Mouse (Mus musculus) erythroblast, embryonic 14.5 days (primary cell): ENCODE results near the gene Polr2l. TPM values are rescaled to one million over a fixed set of nuclear protein-coding genes. Genes with fewer than 3 reads are reported as not detected.

Experiments
- H3K27me3 ChIP-seq: 2 replicates; pipeline ENCODE4 v1.6.1; 2012; ENCODE audit warnings: inconsistent platforms; ENCODE audit not compliant: control insufficient read depth
- H3K36me3 ChIP-seq: 2 replicates; pipeline ENCODE4 v1.6.1; 2012; ENCODE audit warnings: mild to moderate bottlenecking, inconsistent platforms; ENCODE audit not compliant: control insufficient read depth
- H3K4me1 ChIP-seq: 2 replicates; pipeline ENCODE4 v1.6.1; 2012; ENCODE audit warnings: inconsistent platforms; ENCODE audit not compliant: control insufficient read depth
- H3K4me3 ChIP-seq: replicated peaks from 2 replicates; pipeline ENCODE3; 2012; ENCODE audit warnings: moderate library complexity, mild to moderate bottlenecking, inconsistent platforms
- H3K9me3 ChIP-seq: 2 replicates; pipeline ENCODE4 v1.6.1; 2012; ENCODE audit warnings: low read length, inconsistent platforms, mixed read lengths; ENCODE audit not compliant: control insufficient read depth
- GATA1 ChIP-seq: IDR thresholded peaks from 2 replicates; pipeline ENCODE4 v1.6.1; 2012; ENCODE audit warnings: low read length, inconsistent platforms, mixed read lengths
- TAL1 ChIP-seq: IDR thresholded peaks from 3 replicates; pipeline ENCODE4 v1.6.1; 2012; ENCODE audit warnings: low read length, inconsistent platforms, mixed read lengths
- polyA plus RNA-seq: library from polyadenylated mRNA; stranded (reverse); fragments of >175 nt; gene quantifications from 2 replicates; pipeline ENCODE4 v1.2.3, GENCODE M21; 2012

Polr2l gene
- polyA plus RNA-seq, result 15.4 and 17.1 TPM in 2 replicates

DNA sequence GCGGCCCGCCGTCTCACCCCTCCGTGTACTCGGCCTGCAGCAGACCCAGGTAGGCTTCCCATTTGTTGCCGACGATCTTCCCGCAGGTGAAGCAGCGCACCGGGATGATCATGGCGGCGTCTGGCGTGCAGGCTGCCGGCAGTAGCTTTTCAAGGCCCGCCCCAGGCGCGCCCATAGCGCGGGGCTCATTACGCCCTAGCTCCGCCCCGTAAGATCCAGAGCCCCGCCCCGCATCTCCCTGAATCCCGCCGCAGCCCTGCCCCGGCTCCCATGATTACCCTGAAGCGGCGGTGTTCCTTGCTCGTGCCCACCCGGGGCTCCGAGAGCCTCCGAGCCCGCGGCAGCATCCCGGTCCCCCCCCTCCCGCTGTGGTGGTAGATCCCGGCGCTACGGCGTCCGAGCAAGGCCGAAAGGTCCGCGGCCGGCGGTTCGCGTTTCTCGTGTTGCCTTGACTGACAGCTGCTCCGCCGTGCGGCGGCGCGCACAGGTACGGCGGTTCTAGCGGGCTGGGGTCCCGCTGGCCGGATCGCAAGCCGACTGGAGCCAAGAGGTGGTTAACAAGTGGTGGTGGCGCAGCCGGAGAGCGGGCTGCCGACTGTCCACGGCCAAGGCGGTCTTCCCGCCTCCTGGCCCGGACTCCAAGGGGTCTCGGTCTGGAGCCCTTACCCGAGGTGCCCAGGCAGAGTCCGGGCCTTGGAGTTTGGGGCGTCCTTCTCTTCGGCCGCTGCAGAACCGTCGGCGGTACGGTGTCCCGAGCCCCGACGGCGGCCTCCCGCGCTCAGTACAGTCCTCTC, at the start of gene Polr2l, which contains the start of gene Tspan4:
Gene Polr2l (minus strand): TSS at position 122 of the 794 bp plus-strand sequence.
Gene Tspan4 (plus strand): TSS at position 230 of the 794 bp plus-strand sequence.
- TF ChIP-seq TAL1 (no peak), GATA1 (no peak)
- Histone ChIP-seq H3K36me3 (peaks cover 33% of the 10 kb centered on the region), H3K4me3 (peak within 1 kb of the TSS; percentile 95), H3K27me3 (no peaks in the 10 kb centered on the region; the same call in 1 of the 2 replicates), H3K9me3 (no peaks in the 10 kb centered on the region), H3K4me1 (peaks cover 68% of the 10 kb centered on the region)

DNA sequence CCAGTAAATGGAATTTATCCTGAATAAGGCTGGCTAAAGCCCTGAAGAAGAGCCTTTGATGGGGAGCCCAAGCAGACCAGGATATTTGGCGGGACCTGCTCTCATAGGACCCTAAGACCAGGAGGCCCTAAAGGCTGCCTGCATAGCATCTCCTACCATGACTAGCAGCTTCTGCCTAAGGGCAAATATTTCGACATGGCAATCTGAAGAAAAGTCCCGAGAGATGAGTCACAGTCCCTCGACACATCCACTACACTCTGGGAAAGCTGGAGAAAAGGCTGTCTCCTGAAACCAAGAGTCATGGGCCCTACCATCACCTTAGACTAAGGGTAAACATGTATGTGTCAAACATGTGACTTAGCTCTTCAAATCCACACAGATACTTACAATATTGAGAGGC, 49.3 kb upstream of the Polr2l start:
- no peaks in the 10 kb centered on the region for H3K9me3 ChIP-seq
- peaks cover 100% of the 10 kb centered on the region for H3K36me3 ChIP-seq
- no peak for TF ChIP-seq GATA1
- TF ChIP-seq TAL1, result no peak

DNA sequence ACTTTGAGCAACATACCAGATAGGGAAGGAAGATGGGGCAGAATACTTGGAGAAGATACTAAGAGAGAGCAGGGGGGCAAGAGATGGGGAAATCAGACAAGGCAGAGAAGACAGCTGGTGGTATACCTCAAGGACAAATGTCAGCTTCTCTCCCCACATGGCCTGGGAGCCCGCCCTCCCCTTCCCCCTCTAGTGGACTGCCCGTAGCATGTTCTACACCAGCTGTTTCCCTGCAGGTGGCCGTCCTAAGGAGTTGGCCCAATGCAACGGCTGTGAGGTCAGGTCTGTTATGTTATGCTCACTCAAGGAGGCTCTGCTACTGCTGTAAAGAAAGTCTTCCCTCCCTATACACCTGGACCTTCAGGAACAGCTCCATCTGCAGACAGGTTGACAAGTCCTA, 48.1 kb upstream of the Polr2l start:
- TF ChIP-seq TAL1, result no peak
- TF ChIP-seq GATA1, result no peak
- H3K4me1 ChIP-seq, result peaks cover 34% of the 10 kb centered on the region
- H3K9me3 ChIP-seq, result no peaks in the 10 kb centered on the region
- H3K36me3 ChIP-seq, result peaks cover 100% of the 10 kb centered on the region
- no peak overlapping the region for H3K4me3 ChIP-seq
- no peaks in the 10 kb centered on the region for H3K27me3 ChIP-seq

More for the DNA sequence above, 49.3 kb upstream of the Polr2l start:
- peaks cover 33% of the 10 kb centered on the region for H3K4me1 ChIP-seq
- no peaks in the 10 kb centered on the region for H3K27me3 ChIP-seq
- H3K4me3 ChIP-seq, result no peak overlapping the region

DNA sequence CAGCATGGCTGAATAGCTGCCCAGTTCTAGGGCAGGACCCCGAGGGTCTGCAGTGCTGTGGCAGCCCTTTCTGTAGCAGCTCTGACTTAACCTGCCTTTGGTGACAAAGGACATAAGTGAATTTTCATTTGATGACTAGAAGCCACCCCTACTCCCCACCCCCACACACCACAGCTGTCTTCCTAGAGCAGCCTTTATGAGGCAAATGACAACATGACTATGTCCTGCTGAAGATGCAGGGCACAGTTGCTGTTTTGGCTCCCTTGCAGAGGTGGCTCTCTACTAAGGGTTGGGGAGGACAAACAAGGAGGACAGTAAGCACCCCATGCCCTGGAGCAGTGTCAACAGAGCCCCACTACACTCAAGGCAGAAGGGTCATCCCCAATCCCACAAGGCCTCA, 44.9 kb upstream of the Polr2l start:
- H3K36me3 ChIP-seq, result peaks cover 100% of the 10 kb centered on the region

DNA sequence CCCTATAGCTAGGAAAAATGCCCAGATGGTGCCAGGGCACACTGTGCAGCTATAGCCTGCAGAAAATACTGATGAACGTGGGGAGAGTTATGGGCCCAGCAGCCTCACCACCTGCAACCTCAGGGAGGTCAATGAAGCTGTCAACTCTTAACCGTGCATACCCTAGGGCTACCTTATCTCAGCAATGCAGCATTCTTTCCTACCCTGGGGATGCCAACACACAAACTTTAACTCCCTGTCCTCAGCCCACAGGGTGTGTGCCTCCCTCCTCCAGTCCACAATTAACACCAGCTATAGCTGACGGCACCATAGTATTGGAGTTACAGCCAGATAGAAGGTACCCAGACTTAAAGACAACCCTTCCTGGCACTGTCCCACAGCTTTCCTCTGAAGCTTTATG, 44.0 kb upstream of the Polr2l start:
- H3K9me3 ChIP-seq, result no peaks in the 10 kb centered on the region
- H3K4me1 ChIP-seq, result peaks cover 53% of the 10 kb centered on the region
- TF ChIP-seq GATA1 (no peak), TAL1 (no peak)
- H3K27me3 ChIP-seq, result no peaks in the 10 kb centered on the region
- peaks cover 98% of the 10 kb centered on the region for H3K36me3 ChIP-seq
- peak overlapping the region; percentile 2 for H3K4me3 ChIP-seq

More for the DNA sequence above, 44.9 kb upstream of the Polr2l start:
- no peaks in the 10 kb centered on the region for H3K9me3 ChIP-seq
- peaks cover 53% of the 10 kb centered on the region for H3K4me1 ChIP-seq
- TF ChIP-seq GATA1, result no peak
- no peak for TF ChIP-seq TAL1
- H3K27me3 ChIP-seq, result no peaks in the 10 kb centered on the region
- no peak overlapping the region for H3K4me3 ChIP-seq

DNA sequence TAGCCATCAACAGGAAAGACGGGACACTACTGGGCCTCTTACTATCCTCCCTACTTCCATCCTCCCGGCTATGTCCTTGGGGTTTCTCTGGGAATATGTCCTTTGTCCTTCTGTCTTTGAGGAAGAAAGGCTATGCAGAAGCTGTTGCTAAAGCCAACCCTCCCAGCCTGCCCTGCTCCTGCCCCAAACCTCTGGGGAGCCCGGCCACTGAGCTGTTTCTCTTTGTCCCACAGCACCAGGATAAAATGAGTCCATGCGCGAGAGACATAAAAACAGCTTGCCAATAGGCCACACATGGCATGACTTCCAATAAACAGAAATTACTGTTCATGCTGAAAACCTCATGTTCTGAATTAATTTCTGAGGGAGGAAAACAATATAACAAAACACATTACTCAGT, 43.4 kb upstream of the Polr2l start:
- peaks cover 98% of the 10 kb centered on the region for H3K36me3 ChIP-seq
- peaks cover 53% of the 10 kb centered on the region for H3K4me1 ChIP-seq
- no peak for TF ChIP-seq GATA1
- no peak for TF ChIP-seq TAL1
- no peaks in the 10 kb centered on the region for H3K9me3 ChIP-seq
- no peak overlapping the region for H3K4me3 ChIP-seq
- H3K27me3 ChIP-seq, result no peaks in the 10 kb centered on the region

DNA sequence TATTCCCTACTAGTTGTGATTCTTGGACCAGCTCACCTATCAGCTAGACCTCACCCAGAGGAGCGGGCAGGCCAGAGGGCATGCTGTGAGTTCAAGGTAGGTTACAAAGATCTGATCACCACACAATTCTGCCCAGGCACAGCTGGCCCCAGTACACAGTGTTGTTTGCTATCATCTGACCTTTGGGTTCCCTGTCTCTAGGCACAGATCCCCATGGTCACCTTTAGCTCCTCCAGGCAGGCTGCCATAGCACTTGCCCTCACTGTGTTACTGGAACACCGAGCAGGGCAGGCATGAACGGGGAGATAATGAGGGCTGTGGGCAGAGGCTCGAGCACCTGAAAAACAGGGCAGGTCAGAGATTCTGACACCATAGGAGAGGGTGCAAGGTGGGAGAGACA, 42.7 kb upstream of the Polr2l start:
- Histone ChIP-seq H3K36me3 (peaks cover 98% of the 10 kb centered on the region), H3K9me3 (no peaks in the 10 kb centered on the region), H3K4me3 (no peak overlapping the region), H3K4me1 (peaks cover 49% of the 10 kb centered on the region), H3K27me3 (no peaks in the 10 kb centered on the region)
- TF ChIP-seq GATA1, result no peak
- TF ChIP-seq TAL1, result no peak

DNA sequence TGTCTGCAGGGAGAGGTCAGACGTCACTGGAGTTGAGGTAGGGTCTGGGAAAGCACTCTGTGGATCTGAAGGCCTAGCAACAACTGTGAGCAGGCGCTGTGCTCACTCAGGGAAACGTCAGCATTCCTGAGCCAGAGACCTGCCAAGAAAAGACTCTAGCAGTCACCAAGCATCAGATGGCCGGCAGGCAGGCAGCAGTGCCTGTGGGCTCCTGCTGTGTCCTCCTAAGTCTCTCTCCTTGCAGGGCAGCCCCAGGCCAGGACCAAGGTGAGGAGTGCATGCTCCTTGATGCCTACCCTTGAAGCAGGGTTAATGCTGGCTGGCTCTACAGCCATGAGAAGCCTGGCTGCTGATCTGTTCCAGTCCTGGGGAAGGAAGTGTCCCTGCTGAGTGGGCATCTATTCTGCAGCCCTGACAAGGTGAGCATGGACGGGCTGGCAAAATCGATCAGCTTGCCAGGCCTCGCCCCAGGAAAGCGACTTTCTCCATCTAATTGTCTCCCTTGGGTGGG, 35.8 kb upstream of the Polr2l start:
- Histone ChIP-seq H3K27me3 (no peaks in the 10 kb centered on the region), H3K4me3 (no peak overlapping the region), H3K36me3 (peaks cover 98% of the 10 kb centered on the region), H3K9me3 (no peaks in the 10 kb centered on the region), H3K4me1 (peaks cover 66% of the 10 kb centered on the region)
- TF ChIP-seq GATA1 (no peak), TAL1 (no peak)

DNA sequence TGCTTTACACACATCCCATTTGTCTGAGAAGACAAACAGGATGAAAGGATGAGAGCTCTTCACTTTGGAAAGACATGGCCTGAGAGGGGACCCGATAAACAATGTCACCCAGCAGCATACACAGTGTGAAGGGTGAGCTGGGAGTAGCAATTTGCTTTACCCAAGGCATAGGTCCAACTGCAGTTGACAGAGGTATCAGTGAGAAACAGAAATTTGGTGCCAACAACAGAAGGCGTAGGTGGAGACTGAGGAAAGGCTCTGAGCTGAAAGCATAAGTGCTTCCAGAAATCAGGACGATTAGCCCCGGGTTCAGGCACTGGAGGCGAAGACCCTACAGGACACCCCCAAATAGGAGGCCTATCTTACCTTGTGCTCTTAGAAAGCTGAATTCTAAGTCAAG, 35.3 kb upstream of the Polr2l start:
- Histone ChIP-seq H3K4me1 (peaks cover 67% of the 10 kb centered on the region), H3K27me3 (no peaks in the 10 kb centered on the region), H3K36me3 (peaks cover 96% of the 10 kb centered on the region), H3K9me3 (no peaks in the 10 kb centered on the region), H3K4me3 (no peak overlapping the region)
- TF ChIP-seq GATA1 (no peak), TAL1 (no peak)
